Mouse (Mus musculus) layer of hippocampus, adult 9-11 months (tissue): Measurements from ENCODE around the gene Vmn1r12.
"Not testable (repeated sequence)": the region's sequence is repeated elsewhere in the genome, so short reads cannot be mapped to it uniquely, and the experiment has no call there.

Experiments used
- DNase-seq: peaks from one replicate; pipeline ENCODE4 v3.0.0; 2022

Vmn1r12 gene

DNA sequence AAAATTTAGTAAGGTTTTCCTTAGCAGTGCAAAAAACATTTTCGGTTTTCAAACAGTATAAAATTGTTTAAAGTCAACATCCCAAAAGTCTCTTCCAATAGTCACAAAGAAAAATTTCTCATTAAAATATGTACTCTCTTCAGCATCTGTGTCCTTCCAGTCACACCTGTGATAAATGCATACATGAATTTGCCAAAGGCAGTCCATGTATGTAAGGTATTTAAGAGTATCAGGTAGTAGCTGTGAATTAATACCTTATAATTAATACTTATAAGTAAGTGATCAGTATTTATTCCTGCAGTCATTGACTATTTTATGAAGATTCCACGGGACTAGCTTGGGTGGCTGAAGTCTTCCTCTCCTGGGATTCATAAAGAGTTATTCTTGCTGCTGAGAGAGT is at the start of gene Vmn1r12:
Gene Vmn1r12, plus strand, starts transcription at position 301 of the 400 bp plus-strand sequence.
- no peak for DNase-seq

DNA sequence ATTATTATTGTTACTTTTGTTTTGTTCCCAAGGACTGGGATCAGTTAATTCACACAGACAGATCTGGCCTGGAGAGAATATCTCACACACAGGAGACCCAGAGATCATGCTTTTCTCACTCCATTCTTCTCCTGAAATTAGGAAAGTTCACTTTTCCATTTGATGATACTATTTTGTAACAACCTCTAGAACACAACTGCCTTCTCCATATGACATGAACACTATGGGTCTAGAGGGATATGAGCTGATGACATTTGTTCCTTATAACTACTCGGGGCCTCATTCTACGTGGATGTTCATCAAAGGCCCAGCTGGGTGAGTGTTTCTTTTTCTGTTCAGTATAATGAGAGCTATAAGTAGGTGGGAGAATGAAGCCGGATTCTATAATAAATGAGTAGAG is 47.6 kb upstream of the Vmn1r12 start, which contains the start of gene Vmn1r10:
Gene Vmn1r10, plus strand, starts transcription at position 301 of the 400 bp plus-strand sequence.
- DNase-seq, result no peak

DNA sequence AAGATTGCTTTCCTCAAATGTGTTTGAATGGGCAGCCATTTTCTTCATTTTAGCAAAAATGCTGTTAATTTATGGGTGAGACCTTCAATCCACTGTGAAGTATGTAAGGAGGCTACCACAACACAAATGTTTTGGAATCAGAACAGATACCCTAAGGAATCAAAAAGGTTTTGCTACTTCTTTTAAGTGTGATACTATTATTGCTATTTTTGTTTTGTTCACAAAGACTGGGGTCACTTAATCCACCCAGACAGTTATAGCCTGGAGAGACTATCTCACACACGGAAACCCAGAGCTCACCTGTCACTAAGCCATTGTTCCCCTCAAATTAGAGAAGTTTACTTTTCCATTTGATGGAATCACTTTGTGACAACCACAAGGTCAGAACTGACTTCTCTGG is 23.6 kb upstream of the Vmn1r12 start, which contains the start of gene Vmn1r11:
Gene Vmn1r11, plus strand, starts transcription at position 301 of the 400 bp plus-strand sequence.
- no peak for DNase-seq

DNA sequence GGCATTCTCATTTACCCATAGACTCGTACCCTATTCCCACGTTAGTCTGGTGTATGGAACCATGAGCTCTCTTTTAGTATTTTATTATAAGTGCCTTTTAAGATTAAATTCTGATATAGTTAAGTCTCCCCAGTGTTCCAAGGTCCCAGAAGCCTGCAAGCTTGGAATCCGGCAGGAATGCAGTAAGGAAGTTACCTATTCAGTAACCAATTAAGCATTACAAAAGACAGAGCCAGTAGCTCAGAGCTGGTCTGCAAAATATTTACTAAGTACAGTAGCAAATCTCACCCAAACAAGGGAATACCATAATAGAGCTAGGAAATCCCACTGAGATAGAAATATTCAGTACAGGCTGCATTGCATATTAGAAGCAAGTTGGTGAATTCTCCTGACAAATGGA is 33.3 kb downstream of the Vmn1r12 start:
- not testable (repeated sequence) for DNase-seq

DNA sequence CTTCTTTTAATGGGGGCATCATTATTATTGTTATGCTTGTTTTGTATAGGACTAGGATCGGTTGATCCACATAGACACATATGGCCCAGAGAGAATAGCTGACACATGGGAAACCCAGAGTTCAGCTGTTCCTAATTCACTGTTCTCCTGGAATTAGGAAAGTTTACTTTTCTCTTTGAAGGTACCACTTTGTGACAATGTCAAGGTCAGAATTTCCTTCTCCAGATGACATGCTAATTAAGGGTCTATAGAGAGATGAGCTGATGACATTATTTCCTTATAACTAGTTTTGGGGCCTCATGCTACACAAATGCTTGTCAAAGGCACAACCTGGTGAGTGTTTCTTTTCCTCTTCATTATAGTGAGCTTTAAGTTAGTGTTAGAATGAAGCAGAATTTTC is 46.3 kb downstream of the Vmn1r12 start, which contains the start of gene Vmn1r13:
Gene Vmn1r13, plus strand, starts transcription at position 301 of the 400 bp plus-strand sequence.
- not testable (repeated sequence) for DNase-seq
